Mouse (Mus musculus) hindbrain, embryonic 16.5 days (tissue): ENCODE results near the gene Sept12. TPM values are rescaled to one million over a fixed set of nuclear protein-coding genes. Genes with fewer than 3 reads are reported as not detected.
A peak's percentile ranks its signal among the peaks of the same experiment; 100 is the strongest.

Source experiments
- ATAC-seq: fragments of 200-750 bp; cut with Nextera tagmentation; 2 replicates; pipeline ENCODE4 v1.8.0; 2017; ENCODE audit warnings: moderate TSS enrichment, moderate library complexity
- H3K27ac ChIP-seq: fragments of 300-500 bp; sonication (generic); 2 replicates; pipeline ENCODE4 v1.5.1; 2014; ENCODE audit warnings: low read depth, mild to moderate bottlenecking, control low read depth, low read length, moderate library complexity
- H3K27me3 ChIP-seq: fragments of 300-500 bp; sonication (generic); replicated peaks from 2 replicates; pipeline ENCODE4 v1.6.1; 2014; ENCODE audit warnings: low read length; ENCODE audit not compliant: control insufficient read depth, insufficient read depth
- H3K36me3 ChIP-seq: fragments of 300-500 bp; sonication (generic); 2 replicates; pipeline ENCODE4 v1.6.1; 2014; ENCODE audit warnings: mild to moderate bottlenecking, low read length, moderate library complexity, mixed read lengths; ENCODE audit not compliant: control insufficient read depth, insufficient read depth
- H3K4me1 ChIP-seq: fragments of 300-500 bp; sonication (generic); 2 replicates; pipeline ENCODE4 v1.6.1; 2014; ENCODE audit warnings: low read depth, low read length; ENCODE audit not compliant: control insufficient read depth, insufficient read depth
- H3K4me2 ChIP-seq: fragments of 300-500 bp; sonication (generic); 2 replicates; pipeline ENCODE4 v1.6.1; 2014; ENCODE audit warnings: mild to moderate bottlenecking, low read length, control low read depth, moderate library complexity
- H3K4me3 ChIP-seq: fragments of 300-500 bp; sonication (generic); 2 replicates; pipeline ENCODE4 v1.5.1; 2014; ENCODE audit warnings: mild to moderate bottlenecking, low read length, control low read depth, moderate library complexity
- H3K9ac ChIP-seq: fragments of 300-500 bp; sonication (generic); 2 replicates; pipeline ENCODE4 v1.6.1; 2014; ENCODE audit warnings: low read depth, mild to moderate bottlenecking, control low read depth, low read length, moderate library complexity
- H3K9me3 ChIP-seq: fragments of 300-500 bp; sonication (generic); 2 replicates; pipeline ENCODE4 v1.6.1; 2014; ENCODE audit warnings: mild to moderate bottlenecking, low read length, moderate library complexity; ENCODE audit not compliant: control insufficient read depth
- WGBS: fragments of 180-500 bp; shearing (Covaris S2); extraction: QIAGEN DNeasy Blood & Tissue Kit; methylation state at CpG from one replicate; pipeline ENCODE4 v1.1.7; 2014; 5-methylcytosine and 5-hydroxymethylcytosine counted together
- polyA plus RNA-seq: library from polyadenylated mRNA; unstranded; fragments of >200 nt; fragmentation: Nextera tagmentation; extraction: Ambion mirVana; gene quantifications from 2 replicates; pipeline ENCODE4 v1.2.1, GENCODE M21; 2015

Gene Sept12
- polyA plus RNA-seq, 1 experiment from 2014 or later: not detected

GRCm38 (mm10) chr16:4946155-4946554 is 51.5 kb downstream of the Sept12 start:
- 90% methylated on average over 3 of the region's 3 CpGs for WGBS
- Histone ChIP-seq H3K4me3 (no peak overlapping the region), H3K27me3 (no peaks in the 10 kb centered on the region), H3K9ac (no peak overlapping the region), H3K9me3 (no peaks in the 10 kb centered on the region), H3K4me2 (no peak overlapping the region), H3K27ac (no peak overlapping the region), H3K4me1 (no peaks in the 10 kb centered on the region), H3K36me3 (peaks cover 52% of the 10 kb centered on the region)
- no peak for ATAC-seq

- Histone ChIP-seq H3K9me3 (no peaks in the 10 kb centered on the region), H3K4me1 (peaks cover 1% of the 10 kb centered on the region), H3K27me3 (no peaks in the 10 kb centered on the region), H3K36me3 (peaks cover 49% of the 10 kb centered on the region), H3K9ac (no peak overlapping the region), H3K27ac (no peak overlapping the region), H3K4me2 (no peak overlapping the region), H3K4me3 (no peak overlapping the region)
- WGBS: 85% methylated on average over 4 of the region's 4 CpGs
- ATAC-seq: no peak
Observed at GRCm38 (mm10) chr16:4945415-4945814, 52.2 kb downstream of the Sept12 start.

- WGBS: 96% methylated on average over 3 of the region's 3 CpGs
- Histone ChIP-seq H3K9ac (no peak overlapping the region), H3K4me2 (no peak overlapping the region), H3K4me3 (no peak overlapping the region), H3K4me1 (peaks cover 10% of the 10 kb centered on the region), H3K36me3 (peaks cover 43% of the 10 kb centered on the region), H3K27me3 (no peaks in the 10 kb centered on the region), H3K27ac (no peak overlapping the region), H3K9me3 (no peaks in the 10 kb centered on the region)
- no peak for ATAC-seq
Observed at GRCm38 (mm10) chr16:4943431-4943830, 54.2 kb downstream of the Sept12 start.

GRCm38 (mm10) chr16:4942868-4943267 is 54.8 kb downstream of the Sept12 start:
- Histone ChIP-seq H3K9ac (no peak overlapping the region), H3K36me3 (peaks cover 39% of the 10 kb centered on the region), H3K27ac (no peak overlapping the region), H3K4me3 (no peak overlapping the region), H3K27me3 (no peaks in the 10 kb centered on the region), H3K9me3 (no peaks in the 10 kb centered on the region), H3K4me2 (no peak overlapping the region), H3K4me1 (peaks cover 13% of the 10 kb centered on the region)
- 95% methylated on average over 8 of the region's 8 CpGs for WGBS
- no peak for ATAC-seq

- H3K9ac ChIP-seq: no peak overlapping the region
- no peak overlapping the region for H3K4me2 ChIP-seq
- ATAC-seq: no peak
- peaks cover 31% of the 10 kb centered on the region for H3K36me3 ChIP-seq
- H3K4me1 ChIP-seq: peaks cover 13% of the 10 kb centered on the region
- H3K9me3 ChIP-seq: no peaks in the 10 kb centered on the region
- H3K4me3 ChIP-seq: no peak overlapping the region
- H3K27me3 ChIP-seq: no peaks in the 10 kb centered on the region
- no peak overlapping the region for H3K27ac ChIP-seq
Observed at GRCm38 (mm10) chr16:4941016-4941415, 56.6 kb downstream of the Sept12 start.

GRCm38 (mm10) chr16:4940311-4940850 is 57.3 kb downstream of the Sept12 start:
- H3K27ac ChIP-seq: no peak overlapping the region; the same call in 1 of the 2 replicates

GRCm38 (mm10) chr16:4939412-4939811 is 58.2 kb downstream of the Sept12 start:
- H3K9ac ChIP-seq: peak overlapping the region; percentile 82
- peak; percentile 57 for ATAC-seq
- WGBS: 5% methylated on average over 16 of the region's 16 CpGs
- H3K36me3 ChIP-seq: peaks cover 34% of the 10 kb centered on the region
- no peaks in the 10 kb centered on the region for H3K9me3 ChIP-seq
- peak overlapping the region; percentile 85 for H3K27ac ChIP-seq
- H3K27me3 ChIP-seq: no peaks in the 10 kb centered on the region
- peak overlapping the region; percentile 76 for H3K4me2 ChIP-seq
- peak overlapping the region; percentile 74 for H3K4me3 ChIP-seq
- H3K4me1 ChIP-seq: peaks cover 13% of the 10 kb centered on the region

More at GRCm38 (mm10) chr16:4940311-4940850, 57.3 kb downstream of the Sept12 start:
- H3K9me3 ChIP-seq: no peaks in the 10 kb centered on the region
- peaks cover 35% of the 10 kb centered on the region for H3K36me3 ChIP-seq
- H3K4me3 ChIP-seq: no peak overlapping the region
- no peaks in the 10 kb centered on the region for H3K27me3 ChIP-seq
- 89% methylated on average over 10 of the region's 10 CpGs for WGBS
- H3K9ac ChIP-seq: no peak overlapping the region; the same call in 1 of the 2 replicates
- no peak for ATAC-seq
- peaks cover 13% of the 10 kb centered on the region for H3K4me1 ChIP-seq
- peak overlapping the region; percentile 76 for H3K4me2 ChIP-seq

- peak overlapping the region; percentile 85 for H3K27ac ChIP-seq
- H3K9ac ChIP-seq: peak overlapping the region; percentile 82
- WGBS: under 1% methylated on average over 28 of the region's 28 CpGs
- no peaks in the 10 kb centered on the region for H3K27me3 ChIP-seq
- H3K4me1 ChIP-seq: peaks cover 13% of the 10 kb centered on the region
- ATAC-seq: peak; percentile 96
- no peaks in the 10 kb centered on the region for H3K9me3 ChIP-seq
- H3K4me3 ChIP-seq: peak overlapping the region; percentile 74
- H3K4me2 ChIP-seq: peak overlapping the region; percentile 76
- H3K36me3 ChIP-seq: peaks cover 32% of the 10 kb centered on the region
Observed at GRCm38 (mm10) chr16:4938989-4939388, 58.7 kb downstream of the Sept12 start.

- ATAC-seq: no peak
Observed at GRCm38 (mm10) chr16:4938461-4938860, 59.2 kb downstream of the Sept12 start, which contains the start of gene Nudt16l1. Nudt16l1 (plus strand) TSS chr16:4938761.

More at GRCm38 (mm10) chr16:4938461-4938860, 59.2 kb downstream of the Sept12 start, which contains the start of gene Nudt16l1:
- H3K27ac ChIP-seq: peak within 1 kb of the TSS; percentile 85
- no peaks in the 10 kb centered on the region for H3K27me3 ChIP-seq
- peak within 1 kb of the TSS; percentile 74 for H3K4me3 ChIP-seq
- H3K4me2 ChIP-seq: peak within 1 kb of the TSS; percentile 76
- peak within 1 kb of the TSS; percentile 82 for H3K9ac ChIP-seq
- peaks cover 31% of the 10 kb centered on the region for H3K36me3 ChIP-seq
- peaks cover 13% of the 10 kb centered on the region for H3K4me1 ChIP-seq
- 3% methylated on average over 2 of the region's 2 CpGs for WGBS
- H3K9me3 ChIP-seq: no peaks in the 10 kb centered on the region
